Mouse (Mus musculus): ENCODE measurements around the gene Park7. TPM values are rescaled to one million over a fixed set of nuclear protein-coding genes. Genes with fewer than 3 reads are reported as not detected.
"Not testable (repeated sequence)": the region's sequence is repeated elsewhere in the genome, so short reads cannot be mapped to it uniquely, and the experiment has no call there.

The Park7 gene
- polyA plus RNA-seq, 1 experiment = 318 TPM

DNA sequence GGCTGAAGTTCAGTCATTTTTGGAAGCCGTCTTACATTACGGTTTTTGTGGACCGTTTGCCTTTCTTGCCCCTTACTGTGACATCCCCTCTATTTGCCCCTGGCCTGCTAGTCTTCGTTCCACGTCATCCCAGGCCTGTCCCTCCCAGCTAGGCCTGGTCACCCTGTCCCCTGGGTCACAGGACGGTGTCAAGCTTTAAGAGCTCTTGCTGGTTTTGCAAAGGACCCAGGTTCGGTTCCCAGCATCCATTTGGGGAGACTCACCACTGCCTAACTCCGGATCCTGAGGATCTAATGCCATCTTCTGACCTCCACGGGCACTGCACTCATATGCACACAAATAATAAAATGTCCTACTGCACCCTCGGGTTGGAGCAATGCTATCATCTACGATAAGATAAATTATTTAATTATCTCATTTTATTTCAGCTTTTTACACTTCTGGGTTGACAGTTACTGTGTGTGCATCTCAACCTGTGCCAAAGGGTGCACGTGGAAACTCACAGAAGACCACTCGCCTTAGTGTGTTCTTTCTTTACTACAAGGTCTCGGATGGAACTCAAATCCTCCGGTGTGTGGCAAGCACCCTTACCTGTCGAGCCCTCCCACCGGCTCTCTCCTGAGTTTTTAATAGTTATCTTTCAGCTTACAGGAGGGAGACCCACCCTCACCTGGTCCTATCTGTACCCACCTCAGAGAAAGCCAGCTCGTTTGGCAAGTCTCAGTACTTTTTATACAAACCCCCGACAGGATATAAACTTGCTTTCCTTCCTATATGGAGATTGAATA lies 3.9 kb downstream of the Park7 start:
- DNase-seq (ENCODE audit: low spot score) = no peak

DNA sequence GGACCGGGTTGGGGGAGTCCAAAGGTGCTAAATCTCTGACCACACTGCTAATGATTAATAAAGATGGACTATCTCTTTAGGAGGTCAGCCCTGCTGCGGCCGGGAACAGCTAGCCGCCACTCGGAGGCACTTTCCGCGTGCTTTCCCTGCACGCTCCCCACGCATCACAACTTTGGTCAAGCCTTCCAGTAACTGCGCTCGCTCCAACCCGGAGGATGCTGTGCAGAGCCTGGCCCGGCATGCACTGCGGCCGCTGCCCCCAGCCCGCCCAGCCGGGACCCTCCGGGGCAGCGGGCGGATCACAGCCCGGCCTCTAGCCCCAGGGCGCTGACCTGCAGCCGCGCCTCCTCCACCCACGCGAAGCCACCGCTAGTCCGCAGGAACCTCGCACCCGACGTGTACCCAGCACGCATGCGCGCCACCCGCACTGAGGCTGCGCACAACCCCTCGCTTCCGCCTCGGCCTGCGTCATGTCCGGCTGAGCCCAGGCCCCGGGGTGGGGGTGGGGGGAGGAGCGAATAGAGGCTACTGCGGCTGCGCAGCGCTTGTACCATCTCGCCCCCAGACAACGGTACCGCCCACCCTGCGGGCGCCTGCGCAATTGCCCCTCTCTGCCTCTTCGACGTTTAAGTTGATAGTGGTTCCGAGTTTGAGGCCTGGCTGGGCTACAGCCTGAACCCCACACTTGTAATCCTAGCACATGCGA lies 4.6 kb downstream of the Park7 start:
- peak; percentile 100 for DNase-seq (ENCODE audit: low spot score)

DNA sequence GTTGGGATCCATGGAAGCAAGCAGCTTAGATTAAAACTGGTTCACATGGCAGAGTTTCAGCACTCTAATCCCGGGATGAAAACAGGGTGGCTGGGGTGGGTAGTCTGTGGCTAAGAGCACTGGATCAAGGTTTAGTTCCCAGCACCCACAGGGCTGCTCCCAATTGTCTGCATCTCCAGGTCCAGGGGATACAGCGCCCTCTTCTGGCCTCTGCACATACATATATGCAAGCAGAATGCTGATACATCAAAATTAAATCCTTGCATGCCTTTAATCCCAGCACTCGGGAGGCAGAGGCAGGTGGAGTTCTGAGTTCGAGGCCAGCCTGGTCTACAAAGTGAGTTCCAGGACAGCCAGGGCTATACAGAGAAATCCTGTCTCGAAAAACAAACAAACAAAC lies 5.7 kb downstream of the Park7 start:
- DNase-seq (ENCODE audit: low spot score) = not testable (repeated sequence)

DNA sequence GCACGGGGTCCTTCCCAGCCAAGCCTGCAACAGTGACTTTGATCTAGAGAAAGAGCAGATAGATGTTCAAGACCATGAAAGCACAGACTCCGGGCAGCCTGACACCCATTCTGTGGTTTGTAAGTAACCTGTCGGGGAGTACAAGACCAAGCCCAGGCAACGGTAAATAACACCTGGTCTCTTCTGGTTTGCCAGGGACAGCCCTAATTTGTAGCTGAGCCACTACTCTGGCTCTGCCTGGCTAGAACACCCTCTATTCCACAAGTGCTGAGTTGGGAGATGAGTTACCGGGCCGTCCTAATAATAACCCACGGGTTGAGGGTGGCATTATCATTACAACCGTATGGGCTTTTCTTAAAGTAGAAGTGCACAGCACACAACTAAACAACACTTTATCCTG lies 7.1 kb downstream of the Park7 start:
- DNase-seq (ENCODE audit: low spot score) = no peak

DNA sequence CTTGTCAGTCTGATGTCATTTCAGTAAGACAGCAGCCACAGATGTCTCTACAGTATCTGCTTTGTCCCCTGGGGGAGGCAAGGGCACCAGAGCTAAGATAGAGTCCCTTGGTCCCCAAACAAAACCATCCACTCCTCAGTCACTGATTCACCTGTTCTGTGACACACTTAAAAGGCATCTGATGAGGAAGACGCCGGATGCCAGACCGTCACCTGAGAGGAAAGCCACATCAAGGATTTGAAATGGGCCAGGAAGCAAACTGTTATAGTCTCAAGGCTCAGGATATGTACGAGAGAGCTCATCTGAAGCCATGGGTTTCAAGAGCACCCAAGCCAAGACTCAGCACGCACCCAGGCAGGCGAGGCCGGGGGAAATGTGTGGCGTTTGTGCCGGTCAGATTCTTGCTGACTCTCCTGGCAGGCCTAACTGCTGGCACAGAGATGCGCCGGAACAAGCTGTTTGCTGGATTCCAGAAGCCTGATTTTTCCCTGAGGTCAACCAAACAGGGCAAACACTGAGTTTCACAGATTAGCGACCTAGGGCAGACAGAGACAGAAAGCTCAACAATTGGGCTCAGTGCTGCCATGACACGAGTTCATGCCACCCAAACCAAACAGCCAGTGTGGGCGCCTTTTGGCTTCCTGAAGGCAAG lies 11.0 kb downstream of the Park7 start:
- no peak for DNase-seq (ENCODE audit: low spot score)

DNA sequence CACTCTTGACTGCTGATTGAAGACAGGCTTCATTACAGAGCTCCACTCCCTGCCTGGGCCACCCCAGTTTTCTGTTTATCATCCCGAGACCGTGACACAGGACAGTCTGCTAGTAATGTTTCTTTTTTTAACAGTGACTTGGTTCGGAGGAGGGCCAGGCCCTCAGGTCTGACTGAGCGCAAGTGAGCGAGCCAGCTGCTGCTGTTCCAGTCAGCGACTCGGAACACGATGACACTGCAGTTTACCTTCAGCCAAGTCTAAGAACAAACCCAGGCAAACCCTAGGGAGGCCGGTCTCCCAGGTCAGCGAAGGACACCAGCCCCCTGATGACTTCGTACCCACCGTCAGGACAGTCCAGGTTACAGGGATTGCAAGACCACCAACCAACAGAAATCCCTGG lies 12.2 kb downstream of the Park7 start:
- DNase-seq (ENCODE audit: low spot score) = no peak

DNA sequence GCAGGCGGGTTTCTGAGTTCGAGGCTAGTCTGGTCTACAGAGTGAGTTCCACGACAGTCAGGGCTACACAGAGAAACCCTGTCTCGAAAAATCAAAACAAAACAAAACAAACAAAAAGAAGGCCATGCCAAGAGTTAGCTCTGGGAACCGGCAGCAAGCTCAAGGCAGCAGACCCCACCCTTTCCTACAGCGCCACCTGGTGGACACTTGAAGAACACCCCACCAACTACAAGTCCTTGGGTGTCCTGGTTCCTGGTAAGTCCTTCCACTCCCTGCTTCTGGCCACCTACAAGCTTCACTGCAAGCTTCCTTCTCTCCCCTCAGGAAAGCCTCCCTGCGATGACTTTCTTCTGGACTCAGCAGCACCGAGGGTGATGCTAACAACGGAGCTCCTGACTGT lies 12.6 kb downstream of the Park7 start:
- peak; percentile 55 for DNase-seq (ENCODE audit: low spot score)

DNA sequence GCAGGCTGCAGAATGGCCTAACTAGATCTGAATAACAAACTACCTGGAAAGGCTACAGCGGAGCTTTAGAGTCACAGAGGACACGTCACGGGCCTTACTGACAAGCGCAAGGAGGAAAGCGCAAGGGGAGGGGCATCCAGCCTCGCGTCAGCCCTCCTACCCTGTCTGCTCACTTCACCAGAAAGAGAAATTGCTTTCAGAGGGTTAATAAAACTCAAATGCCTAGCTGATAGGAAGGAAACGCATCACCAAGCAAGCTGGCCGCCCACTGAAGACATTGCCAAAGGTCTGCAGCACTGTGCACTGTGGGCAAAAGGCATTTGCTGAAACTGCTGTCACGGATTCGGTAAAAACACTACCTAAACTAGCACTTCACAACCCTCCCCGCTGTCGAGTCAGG lies 13.8 kb downstream of the Park7 start:
- DNase-seq (ENCODE audit: low spot score) = no peak

DNA sequence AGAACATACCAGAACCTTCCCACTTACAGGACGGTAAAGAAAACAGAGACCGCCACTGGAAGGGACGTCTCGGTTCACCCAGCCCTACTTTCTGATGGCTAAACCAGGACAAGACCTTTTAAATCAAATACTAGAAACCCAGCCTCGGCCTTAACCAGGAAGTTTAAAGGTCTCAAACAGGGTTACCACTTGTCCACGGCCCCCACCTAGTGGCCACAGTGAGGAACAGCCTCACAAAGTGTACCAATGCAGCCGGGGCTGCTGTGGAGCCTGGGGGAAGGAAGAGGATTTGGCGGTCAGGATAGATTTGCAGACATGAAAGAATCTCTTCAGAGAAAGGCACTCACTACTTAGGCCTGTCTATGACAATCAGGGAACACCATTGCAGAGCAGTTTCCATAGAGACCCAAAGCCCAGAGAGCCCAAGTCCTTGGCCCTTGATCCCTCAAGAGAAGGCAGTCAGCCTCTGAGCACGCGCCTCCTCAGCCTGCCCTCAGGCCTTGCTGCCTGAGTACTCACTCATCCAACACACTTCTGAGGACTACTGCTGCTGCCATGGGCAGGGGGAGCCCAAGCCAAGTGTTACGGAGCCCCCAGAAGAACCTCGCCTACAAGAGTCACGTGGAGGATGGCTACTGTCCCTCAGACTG lies 15.4 kb downstream of the Park7 start:
- DNase-seq (ENCODE audit: low spot score) = peak; percentile 62

DNA sequence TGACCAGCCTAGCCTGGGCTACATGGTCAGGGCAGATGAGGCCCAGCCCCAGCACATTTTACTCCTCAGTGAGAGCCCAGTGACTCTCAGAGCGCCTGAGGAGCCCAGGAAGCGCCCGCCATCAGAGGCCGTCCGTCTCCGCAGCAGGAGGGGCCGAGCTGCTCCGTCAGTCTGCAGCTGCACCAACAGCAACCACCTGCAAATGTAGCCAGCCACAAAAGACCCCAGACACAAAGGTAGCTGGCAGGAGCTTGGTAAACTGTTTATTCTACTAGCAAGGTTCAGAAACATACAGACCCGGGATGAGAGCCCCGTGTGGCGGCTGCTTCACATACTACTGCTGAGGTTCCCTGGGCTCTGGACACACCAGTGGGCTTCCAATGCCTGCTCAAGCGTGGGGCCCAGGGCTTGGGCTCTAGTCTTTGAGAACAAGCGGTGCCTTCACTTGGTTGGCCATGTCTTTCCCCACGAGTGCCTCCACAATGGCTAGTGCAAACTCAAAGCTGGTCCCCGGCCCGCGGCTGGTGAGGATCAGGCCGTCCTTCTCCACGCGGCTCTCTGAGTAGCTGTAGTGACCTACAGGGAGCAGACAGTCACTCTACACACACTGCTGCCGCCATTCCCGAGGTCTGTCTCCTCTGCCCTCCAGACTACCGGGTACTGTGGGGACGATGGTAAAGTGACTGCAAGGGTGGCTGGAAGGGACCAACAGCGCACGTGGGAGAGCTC lies 17.2 kb downstream of the Park7 start:
- no peak for DNase-seq (ENCODE audit: low spot score)

DNA sequence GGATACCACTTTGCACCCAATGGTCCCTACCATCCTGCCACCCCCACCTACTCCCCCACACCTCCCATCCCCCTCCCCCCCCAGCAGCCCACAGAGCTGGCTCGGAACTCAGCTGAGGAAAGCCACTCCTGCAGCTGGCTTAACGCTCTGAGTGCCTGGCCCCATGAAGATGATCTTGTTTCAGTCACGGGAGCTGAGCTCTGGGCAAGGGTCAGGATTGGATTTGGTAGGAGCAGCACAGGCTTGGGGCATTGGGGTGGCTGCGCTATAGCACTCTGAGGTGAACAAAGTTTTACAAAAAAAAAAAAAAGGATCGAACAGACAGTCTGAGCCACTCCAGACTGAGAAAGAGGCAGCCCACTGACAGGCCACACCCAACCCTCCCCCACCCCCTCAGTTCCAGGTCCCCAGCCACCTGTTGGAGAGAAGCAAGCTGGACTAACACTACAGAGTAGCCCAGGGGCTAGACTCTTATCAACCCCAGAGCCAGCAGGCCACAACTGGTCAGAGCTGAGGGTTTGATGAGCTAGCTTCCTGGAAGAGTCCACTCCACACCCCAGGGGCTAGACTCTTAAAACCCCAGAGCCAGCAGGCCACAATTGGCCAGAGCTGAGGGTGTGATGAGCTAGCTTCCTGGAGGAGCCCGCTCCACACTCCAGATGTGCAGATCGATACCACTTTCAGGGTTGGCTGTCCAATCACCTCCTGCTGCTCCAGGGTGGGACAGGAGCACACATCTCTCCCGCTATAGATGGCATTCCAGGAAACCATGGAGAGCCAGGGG lies 19.3 kb downstream of the Park7 start:
- DNase-seq (ENCODE audit: low spot score) = no peak

DNA sequence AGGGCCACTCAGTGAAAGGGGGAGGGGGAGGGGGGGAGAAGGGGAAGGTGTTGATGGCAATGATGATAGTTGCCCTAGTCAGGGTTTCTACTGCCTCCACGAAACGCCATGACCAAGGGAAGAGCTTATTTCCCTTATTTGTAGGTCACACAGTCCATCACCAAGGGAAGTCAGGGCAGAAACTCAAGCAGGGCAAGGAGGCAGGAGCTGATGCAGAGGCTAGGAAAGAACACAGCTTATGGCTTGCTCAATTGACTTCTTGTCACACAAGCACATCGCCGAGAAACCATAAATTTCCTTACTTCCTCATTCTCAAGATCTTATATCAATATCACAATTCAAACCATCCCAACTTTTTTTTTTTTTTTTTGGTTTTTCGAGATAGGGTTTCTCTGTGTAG lies 22.9 kb downstream of the Park7 start:
- no peak for DNase-seq (ENCODE audit: low spot score)

DNA sequence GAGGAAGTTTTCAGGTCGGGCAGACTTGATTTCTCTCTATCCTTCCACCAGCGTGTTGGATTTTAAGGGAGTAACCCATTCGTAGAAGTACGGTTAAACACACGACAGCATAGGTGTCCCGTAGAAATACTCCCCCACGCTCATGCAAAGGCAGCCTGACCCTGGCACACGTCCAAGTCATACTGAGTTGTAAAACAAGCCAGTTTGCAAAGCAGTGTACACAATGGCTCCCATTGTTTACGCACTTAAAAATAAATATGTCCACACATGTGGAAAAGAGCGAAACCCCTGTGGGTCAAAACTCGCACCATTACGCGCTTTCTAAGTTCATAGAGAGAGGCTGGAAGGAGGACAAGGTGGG lies 24.3 kb downstream of the Park7 start:
- no peak for DNase-seq (ENCODE audit: low spot score)

DNA sequence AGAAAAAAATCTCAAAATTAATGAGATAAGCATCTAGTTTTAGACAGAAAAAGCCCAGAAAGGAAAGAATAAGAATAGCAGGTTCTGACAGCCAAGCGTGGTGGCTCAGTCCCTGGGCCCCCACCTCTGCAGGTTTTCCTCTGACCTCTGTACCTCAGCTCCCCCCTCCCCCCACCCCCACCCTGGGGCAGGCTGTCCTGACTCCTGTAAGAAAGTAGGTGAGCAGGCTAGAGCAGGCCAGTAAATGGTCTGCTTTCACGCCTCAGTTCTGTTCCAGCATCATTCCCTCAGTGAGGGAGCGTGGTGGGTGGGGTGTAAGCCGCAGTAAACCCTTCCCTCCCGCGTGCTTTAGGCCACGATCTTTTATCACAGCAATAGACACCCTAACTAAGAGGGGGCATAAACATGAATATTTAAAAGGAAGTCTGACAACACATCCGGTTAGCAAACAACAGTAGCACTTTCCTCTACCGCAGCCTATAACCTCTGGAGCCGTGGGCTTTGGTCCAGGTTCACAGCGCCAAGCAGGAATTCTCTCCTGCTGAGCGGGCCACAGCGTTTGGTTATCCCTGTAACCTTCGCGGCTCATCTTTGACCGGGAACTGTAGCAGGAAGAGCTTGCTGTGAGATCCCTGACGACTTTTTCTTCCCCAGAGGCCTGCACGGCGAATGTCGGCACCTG lies 24.8 kb downstream of the Park7 start:
- no peak for DNase-seq (ENCODE audit: low spot score)

DNA sequence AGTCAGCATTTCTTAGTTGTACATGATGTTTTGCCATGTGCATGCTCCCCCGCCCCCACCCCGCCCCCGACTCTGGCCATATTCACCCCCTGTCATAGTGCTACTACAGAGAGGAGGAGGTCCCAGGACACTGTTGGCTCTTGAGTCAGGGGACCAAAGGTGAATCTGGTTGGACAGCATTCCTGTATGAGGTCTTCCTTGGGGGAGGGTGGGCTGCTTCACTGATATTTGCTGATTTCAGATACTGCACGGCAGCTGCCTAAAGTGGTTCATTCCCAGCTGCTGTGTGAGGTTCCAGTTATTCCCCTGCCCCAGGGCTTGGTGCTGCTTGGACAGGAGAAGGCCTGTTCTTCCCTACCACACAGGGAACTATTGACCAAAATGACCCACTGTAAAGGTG lies 25.7 kb downstream of the Park7 start:
- DNase-seq (ENCODE audit: low spot score) = no peak

DNA sequence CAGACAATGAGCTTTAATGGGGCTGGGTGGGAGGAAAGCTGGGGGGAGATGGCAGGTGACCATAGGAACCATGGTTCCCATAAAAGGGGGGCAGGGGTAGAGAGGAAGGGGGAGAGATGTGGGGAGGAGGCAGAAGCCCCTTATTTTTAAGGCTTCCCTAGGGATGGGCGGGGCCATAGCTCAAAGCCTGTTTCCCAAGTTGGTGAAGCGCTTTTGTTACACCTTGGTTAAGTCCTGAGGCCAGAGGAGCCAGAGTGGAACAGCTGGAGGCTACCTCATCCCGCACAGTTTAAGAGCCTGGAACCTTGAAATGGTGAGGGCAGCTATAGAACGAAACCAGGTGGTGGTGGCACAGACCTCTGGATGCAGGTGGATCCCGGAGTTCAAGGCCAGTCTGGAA lies 26.3 kb downstream of the Park7 start:
- no peak for DNase-seq (ENCODE audit: low spot score)

DNA sequence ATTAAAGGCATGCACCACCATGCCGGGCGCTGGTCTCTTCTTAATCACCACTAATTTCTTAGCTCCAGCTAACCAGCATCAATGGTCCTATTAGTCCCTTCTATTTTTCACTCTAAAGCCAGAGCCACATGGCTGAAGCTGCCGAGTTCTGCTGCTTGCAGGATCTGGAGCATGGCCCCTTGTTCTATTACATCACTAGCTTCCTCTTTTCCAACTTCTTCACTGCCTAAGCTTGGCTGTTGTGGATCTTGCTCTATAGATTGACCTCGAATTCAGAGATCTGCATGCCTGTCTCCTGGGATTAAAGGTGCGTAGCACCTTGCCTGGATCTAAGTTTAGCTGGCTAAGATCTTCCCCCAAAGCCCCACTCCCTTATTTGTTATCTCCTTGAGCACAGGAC lies 31.6 kb downstream of the Park7 start:
- DNase-seq (ENCODE audit: low spot score) = no peak

DNA sequence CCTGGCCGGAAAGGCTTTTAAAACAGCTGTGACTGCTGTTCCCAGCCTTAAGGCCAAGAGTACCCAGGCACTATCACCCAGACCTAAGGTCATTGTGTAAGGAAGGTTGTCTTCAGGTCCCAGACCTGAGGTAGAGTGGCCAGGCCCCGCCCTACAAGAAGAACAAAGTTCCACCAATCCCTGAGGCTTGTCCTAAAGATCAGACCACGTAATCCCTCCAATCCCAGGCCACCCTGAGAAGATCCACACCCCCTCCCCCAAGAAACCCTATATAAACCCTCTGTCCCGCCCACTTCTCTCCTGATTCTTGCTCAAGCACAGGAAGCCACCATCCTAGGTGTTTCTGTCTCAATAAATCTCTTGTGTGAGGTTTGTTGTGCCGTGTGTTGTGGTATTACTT lies 33.9 kb downstream of the Park7 start:
- DNase-seq (ENCODE audit: low spot score) = no peak

DNA sequence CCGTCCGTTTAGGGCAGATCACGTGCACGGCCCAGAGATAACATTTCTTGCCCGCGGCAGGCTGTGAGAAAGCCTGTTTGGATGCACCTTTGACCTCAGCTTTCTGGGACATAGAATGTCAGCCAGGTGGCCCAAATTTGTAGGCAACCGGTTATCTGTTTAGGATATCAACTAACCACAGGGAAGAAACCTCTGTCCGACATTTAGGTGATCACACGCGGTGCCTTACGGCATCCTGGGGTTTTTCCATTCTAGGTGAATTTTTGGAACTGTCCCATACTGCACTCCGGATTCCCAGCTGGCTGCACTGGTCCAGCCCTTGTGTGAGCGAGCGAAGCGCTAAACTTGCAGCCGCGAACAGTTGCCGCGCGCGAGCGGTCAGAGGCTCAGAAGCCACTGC lies 34.6 kb downstream of the Park7 start:
- no peak for DNase-seq (ENCODE audit: low spot score)

DNA sequence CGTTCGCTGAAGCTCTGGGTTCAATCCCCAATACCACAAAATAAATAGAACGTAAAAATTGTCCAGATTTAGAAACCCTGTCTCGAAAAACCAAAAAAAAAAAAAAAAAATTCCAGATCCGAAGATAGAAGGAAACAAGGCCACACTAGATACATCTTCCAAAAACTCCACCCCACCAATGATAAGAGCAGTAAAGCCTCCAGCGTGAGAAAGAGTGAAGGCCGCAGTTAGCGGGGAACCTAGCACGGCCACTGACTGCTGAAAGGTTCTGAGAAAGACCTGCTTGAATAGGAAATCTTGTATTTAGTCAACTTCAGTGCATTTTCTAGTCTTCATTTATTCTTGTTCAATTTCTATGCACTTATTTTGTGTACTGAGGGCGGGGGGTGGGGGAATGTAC lies 38.8 kb downstream of the Park7 start:
- no peak for DNase-seq (ENCODE audit: low spot score)

DNA sequence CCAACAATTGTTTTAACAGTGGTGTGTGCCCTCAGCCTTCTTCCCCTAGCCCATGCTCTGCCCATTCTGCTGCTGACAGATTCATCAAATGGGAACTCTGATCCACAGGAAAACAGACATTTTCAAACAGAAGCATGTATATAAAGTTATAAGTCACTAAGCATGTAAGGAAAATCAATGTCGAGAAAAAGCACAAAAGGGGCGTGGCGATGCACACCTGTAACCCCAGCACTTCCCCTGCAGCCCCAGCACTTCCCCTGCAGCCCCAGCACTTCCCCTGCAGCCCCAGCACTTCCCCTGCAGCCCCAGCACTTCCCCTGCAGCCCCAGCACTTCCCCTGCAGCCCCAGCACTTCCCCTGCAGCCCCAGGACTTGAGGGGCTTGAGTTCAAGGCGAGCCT lies 39.8 kb downstream of the Park7 start:
- DNase-seq (ENCODE audit: low spot score) = not testable (repeated sequence)
